Mouse (Mus musculus): ENCODE results near the gene Svep1.

DNA sequence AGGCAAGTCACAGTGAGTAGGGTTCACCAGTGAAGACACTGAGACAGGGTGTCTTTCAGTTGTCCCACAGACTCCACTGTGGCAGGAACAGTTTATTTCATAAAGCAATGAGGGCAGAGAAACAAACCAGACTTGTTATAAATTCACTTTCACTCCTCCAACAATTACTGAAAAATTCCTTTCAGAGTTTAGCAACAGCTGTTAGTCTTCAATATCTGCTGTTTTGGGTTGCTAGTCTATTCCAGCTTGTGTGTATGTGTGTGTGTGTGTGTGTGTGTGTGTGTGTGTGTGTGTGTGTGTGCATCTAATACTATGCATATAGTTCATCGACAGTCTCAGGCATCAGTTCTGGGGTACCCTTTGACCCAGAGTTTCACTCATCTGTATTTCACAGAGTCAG, 38.9 kb upstream of the Svep1 start:
- no peak for TF ChIP-seq CTCF (IDR thresholded peaks at IDR 0.05; ENCODE audit: control insufficient read depth, insufficient read depth, insufficient read length)
- TF ChIP-seq MAX (IDR thresholded peaks at IDR 0.05): no peak
